Mouse (Mus musculus): ENCODE data around the gene Kbtbd12.

DNA sequence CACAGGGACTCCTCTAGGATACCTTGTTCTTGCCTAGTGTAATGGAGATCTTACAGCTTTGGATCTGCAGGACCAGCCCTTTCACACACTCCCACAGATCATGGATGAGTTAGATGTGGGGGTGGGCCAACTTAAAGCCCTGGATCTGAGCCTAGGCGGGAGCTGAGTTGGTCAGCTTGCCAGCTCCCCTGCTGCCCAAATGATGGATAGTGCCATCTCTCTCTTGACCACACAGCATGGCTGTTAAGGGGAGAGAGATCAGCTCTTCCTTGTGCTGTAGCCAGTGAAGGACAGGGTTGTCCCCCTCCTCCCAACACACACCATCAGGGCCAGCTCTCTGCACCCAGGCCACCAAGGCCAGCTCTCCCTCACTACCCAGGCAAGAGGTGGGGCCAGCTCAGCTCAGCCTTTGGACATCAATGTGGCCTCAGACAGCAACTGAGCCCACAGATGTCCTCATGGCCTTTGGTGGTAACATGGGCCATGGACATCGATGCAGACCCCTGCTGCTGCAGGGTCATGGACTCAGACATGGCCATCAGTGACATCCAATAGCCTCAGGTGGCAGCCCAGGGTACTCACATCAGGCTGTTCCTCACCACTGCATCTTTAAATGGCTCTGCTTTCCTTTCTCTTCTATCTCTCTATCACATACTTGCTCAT is 97.5 kb downstream of the Kbtbd12 start:
- TF ChIP-seq POLR2A (IDR thresholded peaks at IDR 0.05; ENCODE audit: extremely low read depth, insufficient read depth, low read length), result no peak
- TF ChIP-seq CTCF (IDR thresholded peaks at IDR 0.05; ENCODE audit: extremely low read depth, insufficient read depth, low read length), result no peak

Data from cortical plate, adult 2 months (tissue).